Mouse (Mus musculus): Measurements from ENCODE around the gene Mmadhc. TPM values are rescaled to one million over a fixed set of nuclear protein-coding genes. Genes with fewer than 3 reads are reported as not detected.

The Mmadhc gene
- 36.0 and 38.9 TPM in 2 replicates for total RNA-seq (2023)

DNA sequence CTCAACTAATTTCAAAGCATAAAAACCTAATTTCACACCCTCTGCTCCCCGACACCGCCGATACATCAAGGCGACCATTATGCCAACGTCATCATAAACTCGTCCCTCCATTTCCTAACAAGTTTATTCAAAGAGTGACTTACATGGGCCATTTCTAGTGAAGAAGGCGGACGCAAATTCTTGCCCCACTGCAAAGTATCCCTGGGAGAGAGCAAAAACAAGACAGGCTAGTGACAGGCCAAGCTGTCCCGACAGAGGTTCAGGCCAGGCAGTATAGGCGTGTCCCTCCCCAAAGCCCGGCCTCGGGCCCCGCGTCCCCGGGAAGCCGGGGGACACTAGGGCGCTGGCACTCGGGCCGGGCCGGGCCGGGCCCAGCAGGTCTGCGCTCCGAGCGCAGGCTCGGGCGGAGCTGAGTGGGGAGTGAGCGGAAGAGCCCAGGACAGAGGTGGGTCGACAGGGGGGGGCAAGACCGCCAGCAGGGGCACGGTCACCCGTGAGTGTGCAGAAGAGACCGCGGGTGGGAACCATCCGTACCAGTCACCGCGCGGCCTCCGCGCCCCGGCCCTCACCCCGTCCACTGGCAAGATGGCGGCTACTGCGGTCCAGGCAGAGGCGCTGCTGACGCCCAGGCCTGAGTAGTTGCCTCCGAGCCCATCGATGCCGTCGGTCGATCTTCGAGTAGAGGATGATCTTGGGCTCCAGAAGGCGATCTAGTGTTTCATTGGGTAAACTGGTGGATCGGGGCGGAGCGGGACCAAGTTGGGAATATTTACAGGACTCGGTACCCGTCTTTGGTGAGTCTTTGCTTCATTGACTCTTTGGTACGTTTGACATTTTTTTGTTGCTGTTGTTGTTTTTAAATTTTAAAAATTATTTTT is at the start of gene Mmadhc:
Mmadhc (minus strand) TSS at position 693 of the 878 bp plus-strand sequence.

Other genes with a start within 250 kb of the Mmadhc start
- not detected in 2 replicates for gene Lypd6, start 230.4 kb downstream of the Mmadhc start, total RNA-seq (2023)

Measured in neutrophil, adult 65 days (primary cell).